Mouse (Mus musculus): ENCODE measurements at regions not wholly inside any gene's neighbourhood (a gene's known extent, or its start where the extent isn't known, plus 50 kb on each side); places are given as distances from the start of the nearest gene placed in this dataset.
A peak's percentile ranks its signal among the peaks of the same experiment; 100 is the strongest.

GRCm38 (mm10) chr9:104496220-104496619, 50.9 kb upstream of the Cpne4 start:
- DNase-seq (ENCODE audit: low spot score in 2 of 2): no peak

- DNase-seq (ENCODE audit: low spot score in 2 of 2): no peak
Measured at GRCm38 (mm10) chr9:104490696-104491095, 56.4 kb upstream of the Cpne4 start.

DNA sequence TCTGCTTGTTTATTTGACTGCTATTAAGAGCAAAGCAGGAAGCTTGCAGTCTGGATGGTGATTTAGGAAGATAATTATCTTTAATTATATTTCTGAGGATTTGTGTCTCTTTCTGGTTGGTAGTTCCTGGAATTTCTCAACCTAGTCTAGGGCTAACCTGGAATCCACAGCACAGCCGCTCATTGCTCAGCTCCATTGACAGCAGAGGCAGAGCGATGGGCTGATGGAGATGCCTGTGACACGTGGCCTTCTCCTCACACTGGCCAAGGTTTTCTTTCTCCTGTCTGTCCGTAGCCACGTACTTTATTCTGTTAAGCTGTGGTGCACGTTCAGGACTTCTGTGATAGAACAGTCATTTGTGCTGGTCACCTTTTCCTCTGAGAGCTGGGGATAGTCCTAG, 57.7 kb upstream of the Cpne4 start:
- DNase-seq (ENCODE audit: low spot score in 2 of 2): no peak

DNA sequence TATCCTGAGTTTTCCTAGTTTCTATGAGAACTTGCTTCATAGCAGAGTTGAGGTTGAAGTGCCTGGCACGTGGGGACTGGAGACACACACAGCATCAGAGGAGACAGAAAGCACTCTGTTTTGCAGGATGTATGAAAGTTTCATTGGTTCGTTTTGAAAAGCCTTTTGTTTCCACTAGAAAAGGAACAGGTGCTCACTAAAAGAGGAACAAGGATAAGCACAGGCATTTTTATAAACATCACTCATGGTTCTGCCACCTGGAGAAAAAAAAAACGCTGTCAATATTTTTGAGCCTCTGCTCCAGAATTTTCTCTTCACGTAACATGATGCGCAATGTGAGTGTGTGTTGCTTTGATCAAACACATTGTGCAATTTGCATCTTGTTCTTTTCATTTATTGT, 64.6 kb upstream of the Cpne4 start:
- no peak for DNase-seq (ENCODE audit: low spot score in 2 of 2)

- no peak for DNase-seq (ENCODE audit: low spot score in 2 of 2)
Measured at GRCm38 (mm10) chr9:104480683-104481082, 66.4 kb upstream of the Cpne4 start.

- DNase-seq (ENCODE audit: low spot score in 2 of 2): no peak
Measured at GRCm38 (mm10) chr9:104474831-104475230, 72.3 kb upstream of the Cpne4 start.

DNA sequence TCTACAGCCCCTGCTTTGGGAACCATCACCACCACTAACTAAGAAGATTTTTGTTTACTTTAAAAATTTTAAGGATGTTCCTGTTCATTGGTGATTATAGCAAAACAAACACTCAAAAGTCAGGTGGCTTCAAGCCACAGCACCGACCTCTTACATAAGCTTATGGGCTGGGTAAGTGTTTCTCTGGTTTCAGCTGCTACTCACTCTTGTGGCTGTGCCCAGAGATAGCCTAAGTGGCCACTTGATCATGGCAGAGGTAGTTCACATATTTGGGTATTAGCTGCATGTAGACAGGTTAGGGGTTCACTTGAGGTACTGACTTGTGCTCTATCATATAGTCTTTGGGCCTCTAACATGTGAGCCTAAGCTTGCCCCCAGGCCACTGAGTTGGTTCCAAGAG, 79.8 kb upstream of the Cpne4 start:
- no peak for DNase-seq (ENCODE audit: low spot score in 2 of 2)

DNA sequence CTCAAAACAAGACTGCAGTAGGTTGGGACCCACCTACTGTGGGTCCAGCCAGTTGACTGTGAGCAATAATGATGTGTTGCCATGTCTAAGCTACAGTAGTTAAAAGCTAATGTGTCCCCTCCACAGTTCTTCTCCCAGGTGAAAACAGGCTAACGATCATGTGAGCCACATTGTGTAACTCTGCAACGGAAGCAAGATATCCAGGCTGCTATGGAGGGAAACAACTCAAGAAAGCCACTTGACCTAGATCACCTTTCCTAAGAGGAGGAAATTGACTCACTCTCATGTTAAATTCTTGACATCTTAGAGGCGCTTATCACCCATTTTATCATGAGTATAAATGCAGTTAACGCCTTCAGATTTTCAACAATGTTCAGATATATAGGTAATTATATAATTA, 83.4 kb upstream of the Cpne4 start:
- no peak for DNase-seq (ENCODE audit: low spot score in 2 of 2)

DNA sequence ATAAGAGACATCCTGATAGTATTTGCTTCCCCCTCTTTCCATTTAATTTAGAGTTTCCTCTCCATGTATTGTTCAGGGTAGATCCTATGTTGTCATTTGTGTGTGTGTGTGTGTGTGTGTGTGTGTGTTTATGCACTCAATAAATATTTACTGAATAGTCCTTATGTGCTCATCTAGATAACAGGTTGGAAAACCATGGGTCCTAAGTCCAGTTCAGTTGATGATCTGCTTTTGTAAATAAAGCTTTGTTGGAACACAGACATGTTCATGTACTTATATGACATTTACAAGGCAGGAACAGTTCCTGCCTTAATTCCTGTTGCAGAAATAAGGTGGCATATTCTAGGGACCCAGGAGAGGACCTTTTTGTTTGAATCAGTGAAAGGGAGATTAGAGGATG, 87.0 kb upstream of the Cpne4 start:
- DNase-seq (ENCODE audit: low spot score in 2 of 2): no peak

GRCm38 (mm10) chr9:104457635-104458034, 89.5 kb upstream of the Cpne4 start:
- no peak for DNase-seq (ENCODE audit: low spot score in 2 of 2)

DNA sequence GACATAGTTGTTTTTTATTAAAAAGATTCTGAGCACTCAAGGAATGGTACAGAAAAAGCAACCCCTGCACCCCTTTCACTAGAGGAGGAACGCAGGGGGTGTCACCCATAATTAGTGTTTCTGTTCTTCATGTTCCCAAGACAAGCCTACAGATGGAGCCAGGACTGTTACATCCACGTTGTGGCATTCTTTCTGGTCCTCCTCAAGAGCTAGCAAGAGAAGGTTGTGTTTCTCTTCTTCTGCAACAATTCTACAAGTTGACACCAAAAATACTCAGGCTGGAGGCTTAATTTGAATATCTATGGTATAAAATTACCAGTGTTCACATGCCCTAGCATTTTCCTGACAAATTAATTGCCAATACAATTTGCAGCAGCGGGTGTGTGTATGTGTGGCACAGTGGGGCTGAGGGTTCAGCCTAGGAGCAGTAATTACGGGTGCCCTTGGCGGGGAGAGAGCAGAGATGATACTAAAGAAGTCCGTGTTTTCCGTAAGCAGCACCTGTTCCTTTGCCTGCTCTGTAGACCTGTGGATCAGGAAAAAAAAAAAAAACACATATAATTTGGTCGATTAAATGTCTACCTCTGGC, 98.4 kb upstream of the Cpne4 start:
- DNase-seq (ENCODE audit: low spot score in 2 of 2): no peak

- peak in 1 of 2 experiments; percentile 60 for DNase-seq (ENCODE audit: low spot score in 2 of 2)
Measured at GRCm38 (mm10) chr9:104444906-104445305, 102.2 kb upstream of the Cpne4 start.

- DNase-seq (ENCODE audit: low spot score in 2 of 2): no peak
Measured at GRCm38 (mm10) chr9:104443236-104443635, 103.8 kb upstream of the Cpne4 start.

DNA sequence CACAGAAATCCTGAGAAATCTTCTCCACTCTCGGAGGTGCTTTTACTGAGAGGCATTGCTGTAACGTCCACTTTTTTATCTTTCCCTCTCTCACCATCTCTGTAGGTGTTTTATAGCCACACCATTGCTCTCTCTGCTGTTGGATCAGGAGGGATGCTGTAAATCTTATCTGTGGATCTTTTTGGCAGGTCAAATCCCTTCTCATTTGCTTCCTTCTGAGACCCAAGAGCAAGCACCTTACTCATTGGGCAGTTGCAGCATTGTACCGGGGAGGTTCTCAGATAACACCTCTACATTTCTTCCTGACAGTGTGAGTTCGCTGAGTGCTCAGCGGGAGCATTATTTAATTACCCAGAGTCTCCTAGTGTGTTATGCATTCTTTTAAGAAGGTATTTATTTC, 75.5 kb upstream of the Acpp start:
- no peak for DNase-seq (ENCODE audit: low spot score in 2 of 2)

GRCm38 (mm10) chr9:104410211-104410610, 72.7 kb upstream of the Acpp start:
- DNase-seq (ENCODE audit: low spot score in 2 of 2): peak in 1 of 2 experiments; percentile 22

- DNase-seq (ENCODE audit: low spot score in 2 of 2): no peak
Measured at GRCm38 (mm10) chr9:104409381-104409780, 71.8 kb upstream of the Acpp start.

DNA sequence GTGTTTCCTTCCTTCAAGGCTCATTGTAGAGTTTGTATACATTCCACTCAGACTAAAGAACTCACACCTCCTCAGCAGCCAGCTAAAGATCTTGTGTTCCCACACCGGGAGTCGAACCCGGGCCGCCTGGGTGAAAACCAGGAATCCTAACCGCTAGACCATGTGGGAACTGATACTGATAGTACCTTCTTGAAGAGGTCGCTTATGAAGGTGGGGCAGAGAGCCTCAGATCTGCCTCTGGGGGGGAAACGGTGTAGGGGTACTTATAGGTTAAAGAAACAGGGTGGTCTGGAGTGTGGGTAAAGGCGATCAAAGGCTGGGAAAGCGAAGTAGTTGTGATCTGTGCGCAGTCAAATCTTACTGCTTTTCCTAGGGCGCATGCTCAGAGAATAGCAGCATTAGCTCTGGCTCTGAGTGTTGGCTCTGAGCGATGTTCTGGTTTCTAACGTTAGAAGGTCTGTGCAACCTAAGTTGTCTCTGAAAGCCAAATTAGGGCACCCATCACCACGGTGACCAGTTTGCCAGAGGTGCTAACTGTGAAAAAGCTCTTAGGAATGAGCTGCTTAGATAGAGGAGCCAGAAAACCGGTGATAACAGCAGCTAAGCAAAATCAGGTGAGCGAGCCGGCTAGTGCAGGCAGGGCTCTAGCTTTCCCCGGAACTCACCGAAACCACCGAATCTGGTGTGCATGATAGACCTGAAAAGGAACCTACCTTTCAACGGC, 71.2 kb upstream of the Acpp start:
- no peak for DNase-seq (ENCODE audit: low spot score in 2 of 2)

- DNase-seq (ENCODE audit: low spot score in 2 of 2): peak in 1 of 2 experiments; percentile 25
Measured at GRCm38 (mm10) chr9:104407559-104408376, 70.2 kb upstream of the Acpp start.

GRCm38 (mm10) chr9:104407011-104407410, 69.5 kb upstream of the Acpp start:
- DNase-seq (ENCODE audit: low spot score in 2 of 2): no peak

GRCm38 (mm10) chr9:104406491-104406890, 68.9 kb upstream of the Acpp start:
- no peak for DNase-seq (ENCODE audit: low spot score in 2 of 2)

- no peak for DNase-seq (ENCODE audit: low spot score in 2 of 2)
Measured at GRCm38 (mm10) chr9:104403863-104404262, 66.3 kb upstream of the Acpp start.

- DNase-seq (ENCODE audit: low spot score in 2 of 2): no peak
Measured at GRCm38 (mm10) chr9:104401673-104402072, 64.1 kb upstream of the Acpp start.

DNA sequence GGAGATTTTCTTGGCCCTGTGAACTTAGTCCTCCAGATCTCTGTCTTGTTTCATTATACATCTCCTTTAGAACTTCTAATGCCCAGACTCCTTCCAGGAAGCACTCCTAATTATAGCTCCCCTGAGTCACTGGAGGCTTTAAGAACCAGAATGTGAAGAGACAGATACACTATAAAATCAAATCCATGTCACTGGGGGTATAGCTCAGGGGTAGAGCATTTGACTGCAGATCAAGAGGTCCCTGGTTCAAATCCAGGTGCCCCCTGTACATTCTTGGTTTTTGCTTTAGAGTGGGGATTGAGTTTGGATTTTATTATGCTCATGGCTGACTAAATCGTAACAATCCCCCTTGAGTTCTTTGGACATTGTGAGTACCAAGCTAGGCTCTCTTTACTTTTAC, 62.4 kb upstream of the Acpp start:
- no peak for DNase-seq (ENCODE audit: low spot score in 2 of 2)
